Mouse (Mus musculus) forebrain, embryonic 14.5 days (tissue): ENCODE measurements around the gene Pcgf2. TPM values are rescaled to one million over a fixed set of nuclear protein-coding genes. Genes with fewer than 3 reads are reported as not detected.
"Not testable (repeated sequence)": the region's sequence is repeated elsewhere in the genome, so short reads cannot be mapped to it uniquely, and the experiment has no call there.

Source experiments
- ATAC-seq: fragments of 200-750 bp; cut with Nextera tagmentation; 2 replicates; pipeline ENCODE4 v1.8.0; 2017; ENCODE audit warnings: mild to moderate bottlenecking, moderate library complexity
- DNase-seq: peaks from one replicate; pipeline ENCODE4 v3.0.0-alpha.2; 2015; ENCODE audit warnings: low spot score
- H3K27ac ChIP-seq: fragments of 300-500 bp; sonication (generic); 2 replicates; pipeline ENCODE4 v1.5.1; 2014; ENCODE audit warnings: low read depth, mild to moderate bottlenecking, control low read depth, low read length, moderate library complexity
- H3K27me3 ChIP-seq: fragments of 300-500 bp; sonication (generic); replicated peaks from 2 replicates; pipeline ENCODE4 v1.6.1; 2014; ENCODE audit warnings: low read length, control low read depth, mixed read lengths; ENCODE audit not compliant: control insufficient read depth, insufficient read depth
- H3K36me3 ChIP-seq: fragments of 300-500 bp; sonication (generic); 2 replicates; pipeline ENCODE4 v1.6.1; 2014; ENCODE audit warnings: low read length, control low read depth; ENCODE audit not compliant: control insufficient read depth, insufficient read depth
- H3K4me1 ChIP-seq: fragments of 300-500 bp; sonication (generic); 2 replicates; pipeline ENCODE4 v1.6.1; 2014; ENCODE audit warnings: antibody characterized with exemption, low read length, control low read depth; ENCODE audit not compliant: control insufficient read depth, insufficient read depth
- H3K4me2 ChIP-seq: fragments of 300-500 bp; sonication (generic); 2 replicates; pipeline ENCODE4 v1.6.1; 2014; ENCODE audit warnings: mild to moderate bottlenecking, control low read depth, low read length
- H3K4me3 ChIP-seq: fragments of 300-500 bp; sonication (generic); 2 replicates; pipeline ENCODE4 v1.5.1; 2014; ENCODE audit warnings: low read depth, low read length, control low read depth
- H3K9ac ChIP-seq: fragments of 300-500 bp; sonication (generic); 2 replicates; pipeline ENCODE4 v1.6.1; 2014; ENCODE audit warnings: mild to moderate bottlenecking, low read length, control low read depth, moderate library complexity
- H3K9me3 ChIP-seq: fragments of 300-500 bp; sonication (generic); replicated peaks from 2 replicates; pipeline ENCODE4 v1.6.1; 2016; ENCODE audit warnings: low read length, control low read depth, mixed read lengths; ENCODE audit not compliant: control insufficient read depth
- WGBS: fragments of 180-500 bp; shearing (Covaris S2); extraction: QIAGEN DNeasy Blood & Tissue Kit; methylation state at CpG from one replicate; pipeline ENCODE4 v1.1.7; 2014; 5-methylcytosine and 5-hydroxymethylcytosine counted together
- polyA plus RNA-seq: library from polyadenylated mRNA; unstranded; fragments of >200 nt; fragmentation: Nextera tagmentation; extraction: Ambion mirVana; gene quantifications from 2 replicates; pipeline ENCODE4 v1.2.1, GENCODE M21; 2014

Pcgf2 gene
- polyA plus RNA-seq, 1 experiment from 2014 or later: 17.6 TPM

GRCm38 (mm10) chr11:97714356-97714755 is 14.1 kb upstream of the Pcgf2 start:
- no peaks in the 10 kb centered on the region for H3K27me3 ChIP-seq
- H3K4me2 ChIP-seq: no peak overlapping the region
- WGBS: 98% methylated on average over 3 of the region's 3 CpGs
- no peaks in the 10 kb centered on the region for H3K4me1 ChIP-seq
- no peaks in the 10 kb centered on the region for H3K9me3 ChIP-seq
- H3K36me3 ChIP-seq: peaks cover 74% of the 10 kb centered on the region
- no peak overlapping the region for H3K4me3 ChIP-seq
- no peak overlapping the region for H3K27ac ChIP-seq
- H3K9ac ChIP-seq: no peak overlapping the region
- ATAC-seq (no peak), DNase-seq (no peak)

- DNase-seq: no peak
These were observed 13.6 kb upstream of the Pcgf2 start for GRCm38 (mm10) chr11:97713896-97714295.

GRCm38 (mm10) chr11:97712286-97712685 is 12.0 kb upstream of the Pcgf2 start:
- no peak overlapping the region for H3K9ac ChIP-seq
- WGBS: 91% methylated on average over 15 of the region's 15 CpGs
- ATAC-seq (no peak), DNase-seq (no peak)
- H3K27me3 ChIP-seq: no peaks in the 10 kb centered on the region
- peaks cover 74% of the 10 kb centered on the region for H3K36me3 ChIP-seq
- H3K4me3 ChIP-seq: no peak overlapping the region
- H3K27ac ChIP-seq: no peak overlapping the region
- no peaks in the 10 kb centered on the region for H3K9me3 ChIP-seq
- no peaks in the 10 kb centered on the region for H3K4me1 ChIP-seq
- no peak overlapping the region for H3K4me2 ChIP-seq

More at GRCm38 (mm10) chr11:97713896-97714295, 13.6 kb upstream of the Pcgf2 start:
- no peaks in the 10 kb centered on the region for H3K9me3 ChIP-seq
- peaks cover 74% of the 10 kb centered on the region for H3K36me3 ChIP-seq
- no peak overlapping the region for H3K27ac ChIP-seq
- H3K9ac ChIP-seq: no peak overlapping the region
- WGBS: 87% methylated on average over 8 of the region's 8 CpGs
- H3K4me2 ChIP-seq: no peak overlapping the region
- H3K4me1 ChIP-seq: no peaks in the 10 kb centered on the region
- H3K4me3 ChIP-seq: no peak overlapping the region
- no peaks in the 10 kb centered on the region for H3K27me3 ChIP-seq
- ATAC-seq: no peak

- ATAC-seq (no peak), DNase-seq (no peak)
- no peak overlapping the region for H3K27ac ChIP-seq
- 86% methylated on average over 13 of the region's 13 CpGs for WGBS
- no peak overlapping the region for H3K4me3 ChIP-seq
- no peak overlapping the region for H3K9ac ChIP-seq
- no peaks in the 10 kb centered on the region for H3K9me3 ChIP-seq
- H3K4me1 ChIP-seq: no peaks in the 10 kb centered on the region
- H3K27me3 ChIP-seq: no peaks in the 10 kb centered on the region
- H3K36me3 ChIP-seq: peaks cover 77% of the 10 kb centered on the region
- H3K4me2 ChIP-seq: no peak overlapping the region
These were observed 11.1 kb upstream of the Pcgf2 start for GRCm38 (mm10) chr11:97711200-97711900.

GRCm38 (mm10) chr11:97710067-97710466 is 9.8 kb upstream of the Pcgf2 start:
- ATAC-seq, H3K27me3 ChIP-seq, DNase-seq, H3K4me3 ChIP-seq, H3K9me3 ChIP-seq, H3K4me1 ChIP-seq, H3K27ac ChIP-seq, H3K4me2 ChIP-seq, H3K9ac ChIP-seq: not testable (repeated sequence)
- 68% methylated on average over 2 of the region's 2 CpGs for WGBS
- H3K36me3 ChIP-seq: peaks cover 80% of the 10 kb centered on the region

GRCm38 (mm10) chr11:97703039-97703826 is 2.9 kb upstream of the Pcgf2 start, which contains the start of gene Psmb3:
Gene Psmb3, plus strand, starts transcription at chr11:97703399.
- H3K27ac ChIP-seq: peak within 1 kb of the TSS; percentile 78
- no peaks in the 10 kb centered on the region for H3K9me3 ChIP-seq
- H3K4me3 ChIP-seq: peak within 1 kb of the TSS; percentile 84
- H3K4me1 ChIP-seq: peaks cover 21% of the 10 kb centered on the region
- WGBS: under 1% methylated on average over 35 of the region's 35 CpGs
- peak within 1 kb of the TSS; percentile 83 for H3K9ac ChIP-seq
- peak within 1 kb of the TSS; percentile 85 for H3K4me2 ChIP-seq
- no peaks in the 10 kb centered on the region for H3K27me3 ChIP-seq
- peak; percentile 87 for ATAC-seq
- peaks cover 26% of the 10 kb centered on the region for H3K36me3 ChIP-seq
- DNase-seq: peak; percentile 100

- peak; percentile 8 for ATAC-seq
- Histone ChIP-seq H3K27ac (peak overlapping the region; percentile 78), H3K4me3 (peak overlapping the region; percentile 84), H3K4me1 (peaks cover 26% of the 10 kb centered on the region), H3K4me2 (peak overlapping the region; percentile 85), H3K27me3 (no peaks in the 10 kb centered on the region), H3K9me3 (no peaks in the 10 kb centered on the region), H3K9ac (peak overlapping the region; percentile 68), H3K36me3 (peaks cover 18% of the 10 kb centered on the region)
- DNase-seq: peak; percentile 91
- WGBS: under 1% methylated on average over 24 of the region's 24 CpGs
These were observed 2.1 kb upstream of the Pcgf2 start for GRCm38 (mm10) chr11:97702393-97702745.

- peak overlapping the region; percentile 22; the same call in 1 of the 2 replicates for H3K9ac ChIP-seq
- H3K9me3 ChIP-seq: no peaks in the 10 kb centered on the region
- no peak for ATAC-seq
- H3K27me3 ChIP-seq: no peaks in the 10 kb centered on the region
- peak overlapping the region; percentile 84 for H3K4me3 ChIP-seq
- DNase-seq: no peak
- 44% methylated on average over 15 of the region's 15 CpGs for WGBS
- H3K36me3 ChIP-seq: peaks cover 12% of the 10 kb centered on the region
- peak overlapping the region; percentile 85 for H3K4me2 ChIP-seq
- peaks cover 31% of the 10 kb centered on the region for H3K4me1 ChIP-seq
- H3K27ac ChIP-seq: no peak overlapping the region
These were observed 1.5 kb upstream of the Pcgf2 start for GRCm38 (mm10) chr11:97701581-97702392.
